Mouse (Mus musculus): Measurements from ENCODE around the gene C1qc.

DNA sequence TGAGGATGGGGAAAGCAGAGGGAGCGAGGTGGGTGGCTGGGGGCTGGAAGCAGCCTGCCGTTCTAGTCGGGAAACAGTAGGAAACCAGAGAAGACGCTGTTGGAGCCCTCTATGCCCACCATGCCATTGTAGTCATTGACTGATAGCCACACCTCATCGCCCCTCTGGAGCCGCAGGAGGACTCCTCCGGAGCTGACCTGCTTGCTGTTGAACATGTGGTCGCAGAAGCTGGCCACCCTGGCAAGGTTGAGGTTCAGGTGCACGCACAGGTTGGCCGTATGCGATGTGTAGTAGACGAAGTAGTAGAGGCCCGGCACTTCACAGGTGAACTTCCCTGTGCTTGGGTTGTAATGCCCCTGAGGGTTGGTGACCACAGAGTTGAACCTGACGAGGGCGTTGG lies 2.9 kb downstream of the C1qc start:
- TF ChIP-seq CTCF (IDR thresholded peaks at IDR 0.05; ENCODE audit: control insufficient read depth, insufficient read depth, insufficient read length) (no peak), USF1 (IDR thresholded peaks at IDR 0.05; ENCODE audit: low read depth) (no peak), MAX (IDR thresholded peaks at IDR 0.05) (no peak), MYOD1 (IDR thresholded peaks at IDR 0.05; ENCODE audit: control insufficient read depth, insufficient read length, low read depth) (no peak), MYOG (IDR thresholded peaks at IDR 0.05; ENCODE audit: control insufficient read depth, extremely low read depth, insufficient read length) (no peak)

Measured in C2C12 (cell line).